Mouse (Mus musculus) heart, adult 2 months (tissue): ENCODE results near the gene Sema3g.

Experiments used
- CTCF ChIP-seq: fragments of 200-600 bp; IDR thresholded peaks from 2 replicates; pipeline ENCODE4 v1.8.1; 2022; ENCODE audit warnings: antibody characterized with exemption, mild to moderate bottlenecking, moderate library complexity
- EP300 ChIP-seq: fragments of 200-500 bp; IDR thresholded peaks from 2 replicates; pipeline ENCODE4 v1.6.1; 2011; ENCODE audit warnings: low read depth, low read length, control low read depth; ENCODE audit not compliant: insufficient read depth
- POLR2A ChIP-seq: fragments of 200-500 bp; IDR thresholded peaks from 2 replicates; pipeline ENCODE4 v1.6.1; 2011; ENCODE audit warnings: mild to moderate bottlenecking, low read depth, low read length, control low read depth; ENCODE audit not compliant: insufficient read depth

- TF ChIP-seq POLR2A (peak; percentile 26), CTCF (no peak), EP300 (no peak)
Observed at GRCm38 (mm10) chr14:31212499-31212898, 5.2 kb upstream of the Sema3g start.
